Mouse (Mus musculus): ENCODE results near the gene Tnfrsf18. TPM values are rescaled to one million over a fixed set of nuclear protein-coding genes. Genes with fewer than 3 reads are reported as not detected.
A peak's percentile ranks its signal among the peaks of the same experiment; 100 is the strongest.

The Tnfrsf18 gene
- total RNA-seq (2021), result under 1 TPM; 0.45 to 0.49 TPM
- long read RNA-seq, experiment 1, result 0 reads
- long read RNA-seq, experiment 2, result 0 reads

DNA sequence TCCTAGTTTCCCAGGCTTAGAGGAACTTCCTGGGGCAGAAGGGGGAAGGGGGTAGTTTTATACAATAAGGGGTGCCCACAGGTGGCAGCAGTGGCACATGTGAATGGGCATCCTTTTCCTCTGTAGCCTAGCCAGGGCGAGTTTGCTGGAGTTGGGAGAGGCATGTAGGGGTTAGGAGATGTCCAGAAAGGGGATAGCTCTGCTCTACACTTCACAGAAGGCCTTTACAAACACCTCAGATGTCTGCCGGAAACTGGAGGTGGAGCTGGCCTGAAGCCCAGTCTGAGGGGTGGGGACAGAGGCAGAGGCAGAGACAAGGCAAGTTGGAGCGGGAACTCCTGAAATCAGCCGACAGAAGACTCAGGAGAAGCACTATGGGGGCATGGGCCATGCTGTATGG is at the start of gene Tnfrsf18:
Tnfrsf18 (plus strand) TSS at position 152 of the 400 bp plus-strand sequence.
- DNase-seq, result peak; percentile 52 to 59

DNA sequence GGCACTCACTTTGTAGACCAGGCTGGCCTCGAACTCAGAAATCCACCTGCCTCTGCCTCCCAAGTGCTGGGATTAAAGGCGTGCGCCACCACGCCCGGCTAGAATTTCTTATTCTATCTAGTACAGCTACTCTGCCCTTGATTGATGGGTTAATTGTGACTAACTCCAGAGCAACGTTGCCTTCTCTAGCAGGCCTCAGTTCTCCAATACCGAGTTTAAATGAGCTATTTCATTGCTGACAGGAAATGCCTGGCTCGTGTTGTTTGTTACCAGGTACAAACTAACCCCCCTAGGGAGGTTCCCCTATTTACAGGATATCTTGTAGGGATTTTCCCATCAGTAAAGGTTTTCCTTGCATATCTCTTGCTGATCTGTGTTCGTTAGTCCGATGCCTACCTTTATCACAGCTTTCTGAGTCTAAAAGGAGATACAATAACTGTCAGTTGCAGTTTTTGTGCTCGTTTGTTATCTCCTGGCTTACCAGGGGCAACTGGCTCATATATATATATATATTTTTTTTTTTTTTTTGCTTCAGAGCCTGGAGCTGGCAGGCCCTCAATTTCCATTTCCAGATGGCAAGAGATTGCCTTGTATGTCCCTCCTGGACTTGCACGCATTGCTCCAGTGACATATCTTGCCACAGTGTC is 44.4 kb upstream of the Tnfrsf18 start:
- no peak for DNase-seq

DNA sequence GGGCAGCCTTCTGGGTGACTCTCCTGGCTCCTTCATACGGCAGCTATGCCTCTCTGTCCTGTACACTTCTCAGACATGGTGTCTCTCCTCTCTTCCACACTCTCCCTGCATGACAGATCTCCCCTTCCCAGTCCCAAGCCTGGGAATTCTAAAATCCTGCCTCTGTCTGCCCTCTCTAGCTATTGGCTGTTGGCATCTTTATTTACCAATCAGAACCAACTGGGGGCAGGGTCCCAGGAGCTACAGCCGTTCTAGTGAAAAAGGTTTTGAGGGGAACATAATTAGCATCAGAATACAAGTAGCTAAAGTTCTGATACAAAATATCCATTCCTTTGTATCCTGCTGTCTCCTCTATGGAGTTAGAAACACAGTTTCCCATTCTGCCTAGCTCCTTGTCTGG is 42.2 kb upstream of the Tnfrsf18 start:
- no peak for DNase-seq

DNA sequence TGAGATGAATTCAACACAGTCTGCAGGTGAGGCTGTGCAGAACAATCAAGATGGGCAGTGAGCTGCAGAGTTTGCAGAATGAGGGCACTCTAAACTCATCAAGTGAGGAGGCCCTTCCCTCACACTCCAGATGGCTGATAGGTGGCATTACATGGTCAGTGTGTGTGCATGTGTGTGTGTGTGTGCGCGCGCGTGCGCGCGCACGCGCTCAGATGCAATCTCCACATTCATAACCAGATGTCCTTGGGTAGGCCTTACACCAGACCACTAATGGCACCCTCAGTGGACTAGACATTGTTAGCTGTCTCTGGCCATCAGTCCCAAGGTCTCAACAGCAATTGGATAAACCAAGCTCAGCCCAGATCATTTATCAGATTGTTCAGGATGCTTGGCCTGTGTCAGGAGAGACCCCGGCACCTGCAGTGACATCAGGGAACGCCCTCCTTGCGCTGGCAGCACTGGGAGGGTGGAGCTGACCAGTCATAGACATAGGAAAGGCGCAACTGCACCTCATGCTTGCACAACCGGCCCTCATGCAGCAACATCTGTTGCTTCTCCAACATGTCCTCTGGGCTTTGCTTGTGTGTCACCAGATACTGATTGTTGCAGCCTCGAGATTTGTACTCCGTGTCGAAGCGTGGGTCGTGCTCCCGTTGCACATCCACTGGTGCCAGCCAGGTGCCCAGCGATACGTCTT is 34.6 kb upstream of the Tnfrsf18 start:
- DNase-seq, result peak in 1 of 2 experiments; percentile 9

DNA sequence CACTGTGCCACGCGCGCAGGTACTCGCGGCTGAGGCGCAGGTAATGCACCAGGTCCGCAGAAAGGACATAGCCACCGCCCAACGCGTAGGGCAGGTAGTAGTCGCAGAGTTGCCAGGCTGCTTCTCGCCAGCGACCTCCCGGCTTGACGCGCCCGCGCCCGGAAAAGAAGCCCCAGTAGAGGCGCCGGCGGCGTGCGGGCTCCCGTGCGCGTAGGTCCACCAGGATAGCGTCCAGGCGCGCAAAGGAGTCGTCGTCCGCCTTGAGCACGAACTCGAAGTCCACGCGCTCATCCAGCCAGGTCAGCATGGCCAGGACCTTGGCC is 34.1 kb upstream of the Tnfrsf18 start:
- DNase-seq, result no peak

DNA sequence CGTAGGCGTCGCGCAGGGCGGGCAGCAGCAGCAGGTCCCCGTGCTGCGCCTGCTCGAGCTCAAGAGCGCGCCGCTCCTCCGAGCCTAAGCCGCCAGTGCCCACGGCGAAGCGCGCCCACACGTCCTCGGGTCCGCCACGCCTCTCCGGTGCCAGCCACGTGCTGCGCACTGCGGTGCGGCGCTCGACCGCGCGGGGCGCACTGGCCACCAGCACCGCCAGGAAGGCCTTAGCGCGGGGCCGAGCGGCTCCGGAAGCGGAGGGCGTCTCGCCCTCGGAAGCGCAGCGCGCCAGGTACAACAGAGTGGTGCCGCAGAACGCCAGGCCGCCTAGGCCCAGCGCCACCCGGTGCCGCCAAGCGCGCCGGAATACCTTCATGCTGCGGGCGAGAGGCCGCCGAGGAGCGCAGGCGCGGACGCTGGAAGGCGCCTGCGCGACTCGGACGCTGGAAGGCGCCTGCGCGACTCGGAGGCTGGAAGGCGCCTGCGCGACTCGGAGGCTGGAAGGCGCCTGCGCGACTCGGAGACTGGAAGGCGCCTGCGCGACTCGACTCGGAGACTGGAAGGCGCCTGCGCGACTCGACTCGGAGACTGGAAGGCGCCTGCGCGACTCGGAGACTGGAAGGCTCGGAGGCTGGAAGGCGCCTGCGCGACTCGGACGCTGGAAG is 33.6 kb upstream of the Tnfrsf18 start, which contains the start of the genes B3galt6 and Sdf4:
B3galt6 (minus strand) TSS at position 409 of the 665 bp plus-strand sequence.
Sdf4 (plus strand) TSS at position 632 of the 665 bp plus-strand sequence.
- peak in 1 of 2 experiments; percentile 87 for DNase-seq

DNA sequence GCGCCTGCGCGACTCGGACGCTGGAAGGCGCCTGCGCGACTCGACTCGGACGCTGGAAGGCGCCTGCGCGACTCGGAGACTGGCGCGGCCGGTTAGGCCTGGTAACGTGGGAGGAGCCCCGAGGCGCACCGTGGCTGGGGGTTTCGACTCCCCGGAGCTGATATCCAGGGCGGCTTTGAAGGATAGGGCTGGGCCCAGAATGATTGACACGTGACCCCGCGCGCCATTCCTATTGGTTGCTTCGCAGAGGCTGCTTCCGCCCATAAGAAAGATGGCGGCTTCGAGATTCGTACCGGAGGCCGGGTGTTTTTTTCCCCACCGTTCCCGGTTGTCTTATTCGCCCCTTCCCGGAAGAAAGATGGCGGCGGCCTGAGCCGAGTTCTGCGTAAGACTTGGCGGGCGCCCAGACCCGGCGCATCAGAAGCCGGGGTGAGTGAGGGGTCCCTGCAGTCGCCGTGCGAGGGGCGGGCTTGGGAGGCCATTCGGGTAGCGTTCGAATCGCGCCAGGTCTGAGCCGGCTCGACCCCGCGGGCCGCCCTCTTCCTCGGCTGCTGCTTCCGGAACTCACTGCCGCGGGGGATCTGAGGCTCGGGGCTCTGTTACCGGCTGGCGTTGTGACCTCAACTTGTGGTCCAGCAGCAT is 32.9 kb upstream of the Tnfrsf18 start:
- DNase-seq, result peak; percentile 96 to 100

DNA sequence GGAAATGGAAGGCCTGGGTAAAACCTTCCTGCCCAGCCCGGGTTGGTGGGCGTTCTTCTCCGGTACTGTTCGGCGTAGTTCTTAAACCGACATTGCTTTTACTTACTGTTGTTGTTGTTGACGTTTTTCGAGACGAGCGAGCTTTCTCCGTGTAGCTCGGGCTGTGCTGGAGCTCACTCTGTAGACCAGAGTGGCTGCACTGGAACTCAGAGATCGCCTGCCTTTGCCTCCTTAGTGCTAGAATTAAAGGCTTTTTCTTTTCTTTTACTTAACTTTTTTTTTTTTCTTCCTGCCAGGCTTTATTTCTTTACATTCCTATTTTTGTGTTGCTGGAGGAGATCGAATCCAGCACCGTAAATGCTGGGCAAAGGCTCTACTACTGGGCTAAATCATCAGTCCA is 32.4 kb upstream of the Tnfrsf18 start:
- DNase-seq, result no peak

DNA sequence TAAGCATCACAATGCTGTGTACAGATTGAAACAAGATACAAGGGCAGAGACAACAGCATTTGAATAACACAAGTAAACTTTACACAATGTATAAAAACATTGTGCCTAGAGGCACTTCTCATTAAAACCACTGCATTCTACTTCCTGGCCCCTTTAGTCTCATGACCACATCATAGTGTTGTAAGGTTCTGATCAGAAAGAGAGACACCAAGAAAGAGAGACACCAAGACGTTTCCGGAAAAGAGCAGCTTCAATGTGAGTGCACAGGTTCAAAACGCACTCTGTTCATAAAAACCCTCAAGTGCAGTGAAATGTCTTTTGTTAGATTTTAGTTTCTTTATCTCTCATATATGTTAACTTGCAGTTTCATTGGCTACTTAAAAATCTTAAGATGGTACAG is 21.9 kb upstream of the Tnfrsf18 start:
- DNase-seq, result no peak

DNA sequence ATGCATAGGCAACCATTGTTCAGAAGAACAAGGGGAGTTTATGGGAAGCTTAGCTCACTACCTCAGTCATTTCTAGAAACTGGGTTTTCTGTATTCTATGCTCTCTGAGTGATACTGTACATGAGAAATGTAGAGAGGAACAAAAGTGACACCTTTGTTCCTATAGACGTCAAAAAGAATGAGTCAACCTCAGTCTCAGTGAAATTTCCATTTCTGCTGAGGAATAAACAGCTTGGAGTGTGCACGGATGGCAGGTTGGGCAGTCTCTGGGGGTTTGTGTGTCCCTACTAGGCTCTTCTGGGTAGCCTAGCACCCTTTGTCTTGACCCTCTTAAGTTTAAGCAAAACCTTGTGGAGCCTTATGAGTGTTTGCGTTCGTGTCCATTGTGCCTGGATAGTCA is 17.6 kb upstream of the Tnfrsf18 start:
- no peak for DNase-seq

DNA sequence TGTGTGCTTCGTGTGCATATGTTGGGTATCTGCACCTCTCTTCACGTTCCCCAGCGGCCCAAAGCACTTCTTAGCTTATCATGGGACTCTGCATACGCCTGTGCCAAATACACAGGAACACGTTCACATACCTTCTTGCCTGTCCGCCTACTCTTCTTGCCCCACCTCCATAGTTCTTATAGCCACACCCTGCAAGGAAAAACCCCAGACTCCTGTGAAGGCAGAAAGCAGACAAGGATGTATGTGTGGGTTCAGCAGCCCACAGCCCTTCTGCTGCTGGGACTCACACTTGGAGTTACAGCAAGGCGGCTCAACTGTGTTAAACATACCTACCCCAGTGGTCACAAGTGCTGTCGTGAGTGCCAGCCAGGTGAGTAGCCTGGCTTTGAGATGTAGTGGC is 12.3 kb upstream of the Tnfrsf18 start, which contains the start of gene Tnfrsf4:
Tnfrsf4 (plus strand) TSS at position 207 of the 400 bp plus-strand sequence.
- no peak for DNase-seq

DNA sequence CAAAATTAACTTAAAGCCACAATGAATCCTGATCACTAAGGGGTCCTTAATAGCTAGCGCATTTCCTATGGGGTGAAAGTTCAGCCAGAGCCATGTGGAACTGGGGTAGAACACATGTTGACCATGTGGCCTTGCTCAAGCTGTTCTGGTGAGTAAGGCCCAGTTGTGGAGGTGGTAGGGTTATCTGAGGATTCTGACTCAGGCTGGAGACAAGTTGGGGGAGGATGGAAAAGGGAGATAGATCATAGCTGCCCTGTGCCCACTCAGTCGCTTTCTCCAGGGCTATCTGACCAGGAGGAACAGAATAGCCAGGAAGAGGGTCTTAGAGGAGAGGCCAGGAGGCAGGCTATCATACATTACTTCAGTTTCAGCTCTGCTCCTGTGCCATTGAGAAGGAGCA is 11.5 kb upstream of the Tnfrsf18 start:
- DNase-seq, result no peak

DNA sequence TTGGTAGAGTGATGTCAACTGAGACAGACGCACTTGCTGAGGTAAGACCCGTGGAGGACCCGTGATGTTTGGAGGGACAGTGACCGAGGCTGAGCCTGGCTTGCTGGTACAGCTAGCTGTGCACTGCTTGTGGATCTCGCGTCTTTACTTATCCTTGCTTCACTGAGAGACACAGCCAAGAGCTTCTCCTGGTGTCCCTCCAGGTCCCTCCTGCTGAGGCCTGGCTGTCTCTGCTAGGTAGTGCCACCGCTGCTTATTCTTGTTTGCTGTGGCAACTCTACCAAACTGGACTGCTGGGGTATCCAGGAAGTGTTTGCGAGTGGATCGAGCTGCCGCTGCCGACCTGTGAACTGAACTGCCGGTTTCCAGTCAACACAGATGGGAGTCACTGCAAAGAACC is 6.2 kb upstream of the Tnfrsf18 start:
- no peak for DNase-seq

DNA sequence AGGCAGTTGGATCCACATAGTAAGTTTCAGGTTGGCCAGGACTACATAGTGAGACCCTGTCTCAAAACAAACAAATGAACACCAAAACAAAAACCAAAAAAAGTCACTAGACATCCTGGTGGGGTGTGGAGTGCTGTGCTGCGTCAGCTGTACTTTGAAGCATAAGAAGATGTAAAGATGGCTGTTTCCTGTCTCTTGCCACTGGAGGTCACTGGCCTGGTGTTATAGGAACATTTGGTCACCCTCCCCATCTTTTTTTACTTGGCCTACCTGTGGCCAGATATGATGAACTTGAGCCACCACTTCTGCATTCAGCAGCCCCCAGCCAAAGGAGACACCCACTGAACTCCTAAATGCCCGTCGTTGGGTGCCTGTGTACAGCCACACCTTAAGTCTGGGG is 4.6 kb upstream of the Tnfrsf18 start:
- DNase-seq, result no peak

DNA sequence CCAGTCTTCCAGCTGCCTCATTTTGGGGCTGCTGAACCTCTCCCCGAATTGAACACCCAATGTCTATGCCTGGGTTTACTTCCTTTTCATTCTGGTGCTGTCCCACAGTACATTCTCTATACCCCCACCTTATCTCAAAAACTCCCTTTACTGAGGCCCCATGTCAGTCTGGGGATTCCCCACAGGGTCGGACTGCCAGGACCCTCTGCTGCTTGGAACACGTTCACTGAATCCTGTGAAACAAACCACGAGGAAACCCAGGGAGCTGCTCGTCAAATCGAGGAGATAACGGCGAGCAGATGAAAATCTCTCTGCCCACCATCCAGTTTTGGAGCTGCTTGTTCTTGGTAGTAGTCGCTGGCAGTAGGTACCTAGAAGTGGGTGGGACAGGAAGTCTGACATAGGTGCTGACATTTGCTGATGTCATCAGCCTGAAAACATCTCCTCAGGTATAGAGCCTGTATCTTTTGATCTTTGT is 4.0 kb upstream of the Tnfrsf18 start:
- no peak for DNase-seq

DNA sequence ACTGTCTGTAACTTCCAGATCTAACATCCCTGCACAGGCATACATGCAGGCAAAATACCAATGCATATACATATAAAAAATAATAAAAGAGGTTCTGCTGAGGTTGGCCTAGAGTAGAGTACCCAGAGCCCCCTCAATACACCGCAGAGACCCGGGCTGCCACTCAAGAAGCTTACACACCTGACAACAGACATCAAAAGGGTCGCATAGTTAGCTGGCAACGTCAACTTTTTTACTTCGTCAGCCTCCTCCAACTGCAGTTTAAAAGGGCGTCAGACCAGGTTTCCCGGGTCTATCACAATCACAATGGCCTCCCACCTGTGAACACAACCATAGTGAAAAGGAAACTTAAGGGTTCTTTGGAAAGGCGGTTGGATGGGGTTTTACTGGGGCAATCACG is 2.4 kb upstream of the Tnfrsf18 start:
- DNase-seq, result no peak

DNA sequence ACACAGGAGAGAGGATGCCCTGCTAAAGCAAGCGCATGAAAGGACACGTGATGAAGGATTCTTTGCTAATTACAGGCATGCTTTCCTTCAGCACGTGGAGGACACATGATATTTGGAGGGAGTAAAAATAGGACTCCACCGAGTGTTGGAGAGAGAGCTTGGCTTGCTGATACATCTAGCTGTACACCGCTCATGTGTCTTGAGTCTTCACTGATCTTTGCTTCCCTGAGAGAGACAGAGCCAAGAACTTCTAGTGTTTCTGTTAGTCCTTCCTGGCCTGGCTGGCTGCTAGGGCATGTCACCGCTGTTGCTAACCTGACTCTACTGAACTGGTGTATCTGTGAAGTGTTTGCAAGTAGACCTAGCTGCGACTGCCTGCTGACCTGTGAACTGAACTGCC is 1.8 kb upstream of the Tnfrsf18 start:
- DNase-seq, result peak; percentile 59 to 62

DNA sequence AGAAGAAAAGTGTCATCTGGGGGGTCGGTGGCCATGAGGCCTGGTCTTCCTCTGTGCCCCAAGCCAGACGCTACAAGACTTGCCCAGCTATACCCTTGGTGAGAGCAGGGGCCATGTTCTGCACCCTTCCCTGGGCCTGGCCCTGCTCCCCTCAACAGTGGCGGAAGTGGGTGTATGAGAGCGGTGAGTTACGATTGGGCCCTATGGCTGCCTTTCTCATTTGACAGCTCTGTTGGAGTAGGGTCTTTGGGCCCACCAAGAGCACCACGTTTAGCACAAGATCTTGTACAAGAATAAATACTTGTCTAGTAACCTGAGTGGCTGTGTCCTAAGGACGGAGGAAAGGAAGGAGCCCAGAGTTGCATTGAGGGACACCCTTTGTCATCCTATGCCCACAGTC is 2.6 kb downstream of the Tnfrsf18 start:
- DNase-seq, result no peak

DNA sequence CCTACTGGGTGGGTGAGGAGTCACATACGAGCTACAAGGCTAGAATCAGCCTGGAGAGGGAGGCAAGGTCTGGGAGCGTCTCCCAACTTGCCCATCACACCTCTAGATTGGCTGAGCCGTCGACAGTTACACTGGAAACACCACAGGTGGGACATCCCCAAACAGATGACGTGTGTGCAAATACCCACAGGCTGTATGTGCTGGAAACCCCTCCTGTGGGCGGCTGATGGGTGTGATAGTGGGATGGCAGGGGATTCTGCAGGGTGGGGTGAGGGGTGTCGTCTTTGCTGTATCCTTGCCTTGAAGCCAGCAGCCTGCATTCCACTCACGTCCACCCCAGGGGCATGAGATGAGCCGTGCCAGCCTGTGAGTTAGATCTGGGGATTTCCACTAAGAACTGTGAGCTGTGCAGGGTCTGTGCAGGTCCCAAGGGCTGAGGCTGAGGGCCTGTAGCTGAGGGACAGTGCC is 4.7 kb downstream of the Tnfrsf18 start:
- DNase-seq, result no peak

DNA sequence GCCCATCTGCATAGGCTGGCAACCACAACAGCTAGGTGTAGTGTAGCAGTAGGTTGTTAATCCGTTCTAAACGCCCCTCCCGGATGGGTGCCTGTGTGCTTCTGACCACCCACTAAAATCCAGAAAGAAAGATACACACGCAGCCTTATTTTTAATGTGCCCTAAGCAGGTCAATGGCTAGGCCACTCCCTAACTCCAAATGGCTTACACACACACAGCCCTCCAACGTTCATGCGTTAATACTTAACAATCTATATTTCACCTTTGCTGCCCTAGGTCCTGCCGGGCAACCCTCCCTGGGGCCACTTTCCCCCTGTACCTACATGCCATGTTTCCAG is 5.3 kb downstream of the Tnfrsf18 start:
- DNase-seq, result no peak

DNA sequence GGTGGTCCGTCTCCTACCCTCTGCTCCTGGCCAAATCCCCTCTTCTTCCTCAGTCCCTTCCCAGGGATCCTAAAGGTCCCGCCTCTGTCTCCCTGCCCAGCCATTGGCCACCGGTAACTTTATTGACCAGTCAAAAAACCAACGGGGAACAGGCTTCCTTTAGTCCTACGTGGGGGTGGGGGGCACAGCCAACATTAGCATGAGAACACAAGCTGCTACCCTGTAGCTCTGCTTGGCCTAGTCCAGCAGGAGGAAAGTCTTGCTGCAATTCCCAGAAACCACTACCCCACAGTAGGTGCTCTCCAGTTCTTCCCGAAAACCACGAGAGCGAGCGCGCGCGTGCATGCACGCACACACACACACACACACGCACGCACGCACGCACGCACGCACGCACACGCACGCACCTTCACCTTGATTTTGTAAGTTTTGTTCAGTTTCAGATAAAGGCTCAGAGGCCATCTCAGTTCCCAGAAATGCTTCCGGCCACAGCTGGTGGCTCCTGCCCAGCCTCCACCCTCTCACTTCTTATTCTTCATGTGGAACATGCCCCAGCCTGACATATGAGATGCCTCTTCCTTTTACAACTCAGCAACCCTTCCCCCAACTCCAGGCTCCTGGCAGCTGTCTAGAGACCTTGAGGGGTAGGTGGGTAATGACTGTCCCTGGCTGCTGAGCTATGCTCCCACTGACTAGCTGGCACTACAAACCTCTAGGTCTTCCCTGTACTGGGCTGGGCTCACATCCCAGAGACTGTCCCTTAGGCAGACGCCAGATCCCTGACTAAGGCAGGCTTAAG is 5.8 kb downstream of the Tnfrsf18 start:
- DNase-seq, result peak; percentile 91

DNA sequence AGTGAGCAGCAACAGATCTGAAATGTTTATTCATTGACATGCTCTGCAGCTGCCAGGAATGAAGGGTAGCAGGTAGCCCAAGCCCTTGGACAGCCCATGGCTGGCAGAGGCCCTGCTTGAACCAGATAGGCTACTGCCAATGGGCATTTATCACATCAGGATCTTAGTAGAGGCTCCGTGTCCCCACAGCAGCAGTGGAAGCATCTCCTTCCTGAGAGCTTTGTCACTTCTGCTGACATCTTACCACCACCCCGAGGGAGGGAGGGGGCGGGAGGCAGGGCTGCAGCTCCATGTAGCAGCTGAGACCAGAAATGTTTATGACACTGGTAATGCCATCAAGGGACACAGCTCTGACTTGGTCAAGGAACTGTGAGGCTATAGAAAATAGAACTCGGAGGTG is 6.9 kb downstream of the Tnfrsf18 start:
- no peak for DNase-seq

All from heart, adult 18-20 months (tissue).